Mouse (Mus musculus): ENCODE measurements around the gene Dpm1.
A peak's percentile ranks its signal among the peaks of the same experiment; 100 is the strongest.

Gene Dpm1

GRCm38 (mm10) chr2:168223326-168223725 lies 7.1 kb downstream of the Dpm1 start:
- no peak for DNase-seq

GRCm38 (mm10) chr2:168213788-168214397 lies 16.5 kb downstream of the Dpm1 start:
- DNase-seq: no peak

DNA sequence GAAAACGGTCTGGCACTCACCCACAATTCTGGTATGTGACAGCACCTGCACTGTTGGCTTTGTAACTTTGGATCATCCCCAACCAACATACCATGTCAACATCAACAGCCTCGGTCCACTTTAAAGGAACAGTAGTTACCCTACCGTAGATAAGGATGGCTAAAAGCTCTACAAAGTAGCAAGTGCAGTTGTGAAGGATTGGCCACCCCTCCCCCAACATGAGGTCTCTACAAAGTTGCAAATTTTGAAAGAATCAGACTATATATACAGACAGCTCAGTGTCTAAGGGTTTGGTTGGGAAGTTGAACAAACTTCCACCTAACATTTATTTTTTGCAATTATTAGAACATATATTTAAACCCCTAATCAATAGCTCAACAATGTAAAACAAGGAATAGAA lies 22.5 kb downstream of the Dpm1 start:
- DNase-seq: peak; percentile 62

DNA sequence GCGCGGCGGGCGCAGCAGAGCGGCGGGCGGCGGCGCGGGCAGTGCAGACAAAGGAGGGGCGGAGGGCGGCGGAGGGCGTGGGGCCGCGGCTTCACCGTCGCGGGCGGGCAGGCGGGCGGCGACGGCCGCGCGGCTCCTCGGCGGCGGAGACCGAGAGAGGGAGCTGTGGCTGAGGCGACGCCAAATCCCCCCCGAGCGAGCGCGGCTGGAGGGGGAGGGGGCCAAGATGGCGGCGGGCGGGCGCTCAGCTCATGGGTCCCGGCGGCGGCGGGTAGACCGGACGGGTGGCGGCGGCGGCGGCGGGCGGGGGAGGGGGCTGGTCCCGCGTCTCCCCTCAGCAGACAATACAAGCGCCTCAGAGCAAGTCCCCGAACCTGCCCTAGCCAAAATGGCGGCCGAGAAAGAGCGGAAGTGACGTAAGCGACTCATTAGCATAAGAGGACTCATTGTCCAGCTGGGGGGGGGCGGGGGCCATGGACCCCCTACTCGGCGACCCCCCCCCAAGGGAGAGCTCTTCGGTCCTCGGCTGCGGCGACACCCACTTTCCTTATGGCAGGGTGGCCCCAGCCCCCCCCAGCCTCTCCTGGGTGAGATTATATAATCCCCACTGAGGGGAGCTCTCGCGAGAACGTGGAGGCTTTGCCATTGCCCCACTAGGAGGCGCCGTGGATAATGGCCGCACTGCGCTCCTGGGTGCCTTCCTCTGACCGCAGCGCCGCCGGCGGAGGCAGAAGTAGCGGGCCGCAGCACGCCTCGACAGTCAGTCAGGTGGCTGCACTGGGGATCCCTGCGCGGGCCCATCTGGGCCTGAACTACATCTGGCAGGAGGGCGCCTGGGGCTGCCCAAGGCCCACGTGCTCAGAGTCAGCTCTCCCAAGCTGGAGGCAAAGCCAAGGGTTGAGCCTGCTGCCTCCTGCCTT lies 23.4 kb downstream of the Dpm1 start, which contains the start of gene Adnp:
Gene Adnp, minus strand, starts transcription at position 388 of the 920 bp plus-strand sequence.
- peak; percentile 95 for DNase-seq

- DNase-seq: peak; percentile 51
Observed at GRCm38 (mm10) chr2:168205681-168206631, 24.4 kb downstream of the Dpm1 start.

GRCm38 (mm10) chr2:168205265-168205664 lies 25.1 kb downstream of the Dpm1 start:
- peak; percentile 88 for DNase-seq

DNA sequence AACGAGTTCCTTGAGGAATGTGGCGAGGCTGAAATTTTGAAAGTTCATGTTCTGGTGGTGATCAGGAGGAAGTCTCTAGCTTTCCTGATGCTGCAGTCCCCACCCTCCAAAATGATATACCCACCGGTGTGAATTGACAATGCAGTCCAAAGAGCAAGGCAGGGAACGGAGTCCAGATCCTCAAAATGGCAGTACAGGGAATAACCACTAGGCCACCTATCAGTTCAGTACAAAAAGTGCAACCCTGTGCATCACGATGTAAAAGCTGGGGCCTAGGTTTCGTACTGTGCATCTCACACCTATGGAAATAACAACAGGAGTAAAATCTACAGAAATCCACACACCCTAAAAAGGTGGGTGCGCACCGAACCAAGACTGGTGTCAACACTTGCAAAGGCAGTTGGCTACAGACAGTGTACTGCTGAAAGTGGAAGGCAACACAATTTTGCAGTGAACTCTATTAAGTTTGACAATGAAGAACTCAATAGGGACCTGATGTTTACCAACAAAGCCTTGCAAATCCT lies 25.9 kb downstream of the Dpm1 start:
- DNase-seq: peak; percentile 33

DNA sequence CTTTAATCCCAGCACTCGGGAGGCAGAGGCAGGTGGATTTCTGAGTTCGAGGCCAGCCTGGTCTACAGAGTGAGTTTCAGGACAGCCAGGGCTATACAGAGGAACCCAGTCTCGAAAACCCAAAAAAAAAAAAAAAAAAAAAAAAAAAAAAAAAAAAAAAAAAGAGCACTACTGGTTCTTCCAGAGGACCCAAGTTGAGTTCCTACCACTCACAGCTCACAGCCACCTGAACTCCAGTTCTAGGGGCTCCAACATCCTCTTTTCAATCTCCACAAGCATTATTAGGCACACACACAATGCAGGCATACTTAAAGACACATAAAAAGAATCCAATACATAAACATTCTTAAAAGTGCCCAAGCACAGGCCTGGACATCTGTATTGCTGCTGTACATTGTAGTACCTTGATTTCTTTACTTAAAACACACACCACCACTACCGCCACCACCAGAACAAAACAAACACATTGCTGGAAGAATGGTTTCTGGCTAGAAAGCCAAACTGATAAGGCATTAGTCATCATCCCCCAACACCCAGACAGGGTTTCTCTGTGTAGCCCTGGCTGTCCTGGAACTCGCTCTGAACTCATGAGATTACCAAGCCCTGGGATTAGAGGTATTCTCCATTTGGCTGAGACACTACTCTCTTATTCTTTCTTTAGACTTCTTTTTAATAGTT lies 30.2 kb downstream of the Dpm1 start:
- DNase-seq: no peak

GRCm38 (mm10) chr2:168199476-168199875 lies 30.9 kb downstream of the Dpm1 start:
- no peak for DNase-seq

- no peak for DNase-seq
Observed at GRCm38 (mm10) chr2:168198421-168198820, 32.0 kb downstream of the Dpm1 start.

DNA sequence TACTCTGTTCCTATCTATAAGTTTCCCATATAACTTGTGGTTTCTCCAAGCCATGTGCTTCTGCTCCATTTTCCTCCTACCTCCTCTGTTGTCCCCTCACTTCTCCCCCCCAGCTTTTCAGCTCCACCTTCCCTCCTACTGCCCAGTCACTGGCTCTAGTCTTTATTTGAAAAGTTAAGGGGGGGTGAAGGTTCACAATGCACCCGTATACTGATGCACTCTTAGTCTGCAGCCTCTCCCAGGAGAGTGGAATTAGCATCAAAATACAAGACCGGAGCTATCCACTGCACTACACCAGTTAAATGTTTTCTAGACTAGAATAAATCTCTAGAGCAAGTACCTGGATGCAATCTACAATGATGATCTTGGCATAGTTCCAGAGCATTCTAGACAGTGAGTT lies 34.7 kb downstream of the Dpm1 start:
- DNase-seq: no peak

DNA sequence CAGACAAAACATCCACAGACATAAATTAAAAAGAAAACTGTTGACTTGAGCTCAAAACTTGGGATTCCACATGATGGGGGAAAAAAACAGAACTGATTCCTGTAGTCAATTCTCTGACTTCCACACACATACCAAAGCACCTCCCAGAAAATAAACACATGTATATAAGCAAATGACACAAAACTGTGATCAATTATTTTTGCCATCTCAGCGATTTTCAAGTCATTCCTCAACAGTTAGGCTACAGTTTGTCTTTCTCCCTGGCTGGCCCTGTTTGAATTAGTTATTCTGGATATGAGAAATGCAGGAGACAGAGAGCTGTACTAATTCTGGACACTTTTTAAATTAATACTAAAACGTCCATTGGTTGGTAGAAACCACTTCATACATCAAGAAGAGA lies 36.7 kb downstream of the Dpm1 start:
- DNase-seq: no peak

DNA sequence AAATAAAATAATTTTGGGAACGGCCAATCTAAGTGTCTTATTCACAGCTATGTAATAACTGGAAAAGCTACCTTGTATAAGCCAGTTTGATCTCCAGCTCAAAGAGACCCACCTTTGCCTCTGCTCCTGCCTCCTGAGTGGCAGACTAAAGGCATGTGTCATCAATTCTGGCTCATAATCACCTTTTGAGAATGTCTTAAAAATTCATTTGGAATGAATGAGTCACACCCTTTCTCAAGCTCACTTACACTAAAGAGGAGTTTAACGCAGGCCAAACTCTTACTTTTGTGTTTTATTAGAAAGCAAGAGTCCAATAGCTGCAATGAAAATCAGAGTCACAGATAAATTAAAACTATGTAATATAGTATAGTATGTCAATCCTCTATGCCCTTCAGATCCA lies 38.5 kb downstream of the Dpm1 start:
- no peak for DNase-seq

- no peak for DNase-seq
Observed at GRCm38 (mm10) chr2:168175946-168176345, 54.4 kb downstream of the Dpm1 start.

DNA sequence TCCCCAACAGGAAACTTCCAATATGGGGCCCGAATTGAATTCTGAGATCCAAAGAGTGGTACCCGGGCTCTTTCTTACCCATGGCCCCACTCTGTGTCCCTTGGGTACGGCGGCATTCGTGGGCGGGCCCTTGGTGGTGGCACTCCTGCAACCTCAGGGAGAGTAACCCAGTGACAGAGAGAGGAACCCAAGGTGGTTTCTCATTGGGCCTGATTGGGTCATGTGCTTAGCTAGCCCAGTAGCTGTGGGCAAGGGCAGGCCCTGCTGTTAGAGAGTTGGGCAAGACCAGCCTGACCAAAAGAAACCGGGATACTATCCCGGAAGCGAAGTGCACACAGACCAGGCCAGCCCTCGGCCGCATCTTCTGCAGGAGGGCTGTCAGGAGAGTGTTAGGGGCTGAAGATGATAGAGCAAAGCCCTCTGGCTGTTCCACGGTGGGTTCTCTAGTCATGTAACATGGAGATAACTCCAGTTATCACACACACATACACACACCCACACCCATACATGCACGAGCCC lies 60.2 kb downstream of the Dpm1 start:
- no peak for DNase-seq

DNA sequence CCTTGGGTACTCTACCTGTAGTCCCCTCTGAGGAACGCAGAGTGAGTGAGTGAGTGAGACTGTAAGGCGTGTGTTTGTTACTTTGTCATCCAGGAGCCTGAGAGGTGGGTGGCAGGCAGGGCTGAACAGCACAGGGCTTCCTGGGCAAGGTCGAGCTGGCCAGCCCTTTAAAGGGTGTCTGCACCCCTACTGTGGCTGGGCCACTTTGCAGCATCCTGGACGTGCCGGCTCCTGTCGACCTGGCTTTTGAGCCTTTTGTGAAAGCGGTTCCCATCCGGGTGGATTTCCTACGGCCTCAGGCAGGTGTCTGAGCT lies 60.6 kb downstream of the Dpm1 start:
- no peak for DNase-seq

GRCm38 (mm10) chr2:168168892-168169799 lies 61.2 kb downstream of the Dpm1 start:
- DNase-seq: no peak

DNA sequence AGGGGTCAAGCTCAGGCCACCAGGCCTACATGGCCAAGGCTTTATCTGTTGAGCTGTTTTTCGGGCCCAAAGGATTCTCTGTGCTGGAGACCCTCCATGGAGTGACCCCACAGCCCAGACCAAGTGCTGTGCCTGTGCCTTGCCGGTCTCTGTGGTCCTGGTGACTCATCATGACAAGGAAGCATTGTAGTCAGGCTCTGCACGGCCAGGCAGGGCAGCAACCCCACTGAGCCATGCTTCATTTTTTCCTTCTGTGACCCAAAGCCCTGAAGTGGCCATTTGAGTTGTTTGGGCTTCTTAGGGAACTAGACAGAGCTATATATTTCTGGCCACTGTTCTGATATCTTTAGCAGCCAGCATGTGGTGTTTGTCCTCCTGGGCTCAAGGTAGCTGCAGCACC lies 62.6 kb downstream of the Dpm1 start:
- no peak for DNase-seq

DNA sequence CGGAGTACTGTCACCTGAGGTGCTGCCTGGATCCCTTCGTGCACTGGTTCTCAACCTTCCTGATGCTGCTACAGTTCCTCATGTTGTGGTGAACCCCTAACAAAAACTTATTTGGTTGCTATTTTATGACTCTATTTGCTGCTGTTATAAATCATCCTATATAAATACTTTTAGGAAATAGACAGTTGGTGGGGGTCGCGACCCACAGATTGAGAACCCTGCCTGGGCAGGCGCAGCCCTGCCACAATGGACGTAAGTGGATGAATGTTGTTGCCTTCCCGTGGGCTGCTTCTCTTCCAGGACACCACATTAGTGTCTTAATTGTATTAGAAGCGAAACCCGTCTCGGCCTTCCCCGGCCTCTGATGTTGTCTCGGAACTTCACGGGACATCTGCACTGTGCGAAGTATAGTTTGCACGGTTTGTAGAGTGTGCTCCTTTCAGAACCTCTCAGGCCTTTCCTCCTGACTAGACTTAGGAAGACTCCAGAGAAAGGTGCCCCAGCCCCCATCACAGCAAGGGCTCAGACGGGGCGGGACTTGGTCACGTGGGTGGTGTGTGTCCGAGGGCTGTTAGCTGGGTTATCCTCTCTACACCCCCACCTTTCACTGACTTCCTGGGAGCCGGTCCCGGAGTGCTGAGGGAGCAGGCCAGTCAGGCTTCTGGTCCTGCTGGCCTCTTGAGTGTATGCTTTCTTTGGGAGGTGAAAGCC lies 63.5 kb downstream of the Dpm1 start:
- no peak for DNase-seq

DNA sequence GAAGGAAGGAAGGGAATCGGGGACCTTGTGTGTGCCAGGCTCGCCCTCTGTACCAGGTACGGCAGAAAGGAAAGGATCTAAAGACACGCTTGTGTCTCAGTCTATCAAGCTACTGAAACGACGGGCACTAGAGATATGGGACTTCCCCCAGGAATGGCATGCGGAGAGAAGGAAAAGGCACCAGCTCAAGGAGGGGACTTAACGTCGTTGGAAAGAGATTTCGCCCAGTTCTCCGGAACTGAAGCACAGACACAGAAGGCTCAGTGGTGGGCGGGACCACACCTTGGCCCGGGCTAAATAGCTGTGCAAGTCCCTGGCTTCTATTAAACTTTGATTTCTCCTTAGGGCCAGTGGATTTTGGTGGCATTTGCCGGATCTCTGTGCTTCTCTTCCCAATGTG lies 68.4 kb downstream of the Dpm1 start:
- no peak for DNase-seq
